In the genomic region with DNA sequence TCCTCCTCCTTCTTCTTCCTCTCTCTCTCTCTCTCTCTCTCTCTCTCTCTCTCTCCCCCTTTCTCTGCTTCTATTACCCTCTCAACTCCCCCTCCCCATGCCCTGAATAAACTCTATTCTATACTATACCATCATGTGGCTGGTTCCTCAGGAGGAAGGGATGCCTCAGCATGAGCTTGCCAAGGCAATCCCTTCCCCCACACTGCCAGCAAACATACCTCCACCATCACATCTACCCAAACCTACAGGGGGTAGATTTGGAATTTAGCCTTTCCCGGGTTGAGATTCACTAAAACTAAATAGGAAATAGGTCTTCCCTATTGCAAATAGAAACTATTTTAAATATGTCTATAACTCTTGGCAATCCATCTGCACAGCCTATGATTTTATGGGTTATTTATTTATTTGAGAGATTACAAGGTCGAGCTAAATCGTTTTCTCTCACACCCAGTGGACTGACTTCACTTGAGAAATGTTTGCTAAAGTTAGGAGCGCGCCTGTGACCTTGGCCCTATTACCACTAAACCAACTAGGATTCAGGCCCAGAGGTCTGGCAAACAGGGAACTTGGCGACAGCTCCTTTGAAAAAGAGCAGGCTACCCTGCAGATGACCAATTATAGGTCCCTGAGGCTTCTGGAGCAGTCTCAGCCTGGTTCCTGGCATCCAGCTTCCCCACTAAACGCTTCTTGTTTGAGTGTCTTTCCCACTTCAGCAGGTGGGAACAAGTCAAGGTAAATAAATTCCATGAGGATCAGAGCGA, we compare ENCODE assay signal across 8 mouse cellular contexts. TPM values are rescaled to one million over a fixed set of nuclear protein-coding genes. Genes with fewer than 3 reads are reported as not detected.
A peak's percentile ranks its signal among the peaks of the same experiment; 100 is the strongest.
DNase-seq lines count a peak whose midpoint lies in the region; ATAC-seq and TF ChIP-seq lines count a peak whose summit lies in the region.

No protein-coding gene starts in this region.

- no peaks in the 10 kb centered on the region for H3K4me1 ChIP-seq in hindbrain, embryonic 13.5 days (replicated peaks)
- H3K4me1 ChIP-seq in cerebellum, adult 2 months (ENCODE audit: control insufficient read depth, insufficient read depth, low read length): no peaks in the 10 kb centered on the region

- no peaks in the 10 kb centered on the region for H3K9me3 ChIP-seq in hindbrain, embryonic 13.5 days

- no peaks in the 10 kb centered on the region for H3K27me3 ChIP-seq in hindbrain, embryonic 13.5 days
- H3K27me3 ChIP-seq in cerebellum, adult 2 months (ENCODE audit: control insufficient read depth, insufficient read depth, low read length): no peaks in the 10 kb centered on the region

- 55% methylated on average over 8 of the region's 8 CpGs for WGBS in hindbrain, embryonic 13.5 days
- 59% methylated on average over 8 of the region's 8 CpGs for WGBS in cerebellum, adult 2 months

- no peak for TF ChIP-seq CTCF in cerebellum, adult 2 months (IDR thresholded peaks at IDR 0.05; ENCODE audit: borderline replicate concordance, insufficient read depth, low read depth, low read length)

- no peak overlapping the region for H3K4me3 ChIP-seq in hindbrain, embryonic 13.5 days
- no peak overlapping the region for H3K4me3 ChIP-seq in cerebellum, adult 2 months (replicated peaks; ENCODE audit: insufficient read depth, low read depth, low read length)

- TF ChIP-seq POLR2A in cerebellum, adult 2 months (IDR thresholded peaks at IDR 0.05; ENCODE audit: borderline replicate concordance, insufficient read depth, low read length): no peak

- no peaks in the 10 kb centered on the region for H3K36me3 ChIP-seq in hindbrain, embryonic 13.5 days

- no peak for ATAC-seq in hindbrain, embryonic 13.5 days (ENCODE audit: low FRiP score)

- no peak overlapping the region for H3K4me2 ChIP-seq in hindbrain, embryonic 13.5 days

- no peak overlapping the region for H3K27ac ChIP-seq in hindbrain, embryonic 13.5 days
- no peak overlapping the region for H3K27ac ChIP-seq in cerebellum, adult 2 months (ENCODE audit: insufficient read depth, low read length)

- H3K9ac ChIP-seq in hindbrain, embryonic 13.5 days: no peak overlapping the region

- DNase-seq in CD4-positive helper T cell, adult 2 months (ENCODE audit: low read depth, low spot score): peak; percentile 16
- DNase-seq in R1 (ENCODE audit: low read depth, low spot score): peak; percentile 73
- DNase-seq in heart, adult 18-20 months: peak; percentile 82 to 89
- DNase-seq in kidney, postnatal 36 days: peak; percentile 60 to 65
- DNase-seq in testis, postnatal 14 days (ENCODE audit: low spot score): no peak
- no peak for DNase-seq in left cerebral cortex, adult 9 months (ENCODE audit: low spot score in 2 of 2)
- DNase-seq in cerebellum, adult 2 months: no peak

RNA-seq across cellular contexts. Expression of a gene that starts 17.1 kb away (rescaled TPM):
- total RNA-seq in heart, adult 18-20 months (2021): 100 to 1,000 TPM; 100 to 110 TPM
- polyA plus RNA-seq in hindbrain, embryonic 13.5 days (2015; fragmentation: Nextera tagmentation; extraction: Ambion mirVana): 5.3 and 7.5 TPM in 2 replicates
- 41.1 and 44.7 TPM in 2 replicates for polyA plus RNA-seq in cerebellum, adult 2 months (2012; rRNA removed)

Comparison
In these comparisons a context has a peak if more than half of its experiments do, and no peak if none do; other contexts are left out.
1. DNase-seq: peak in CD4-positive helper T cell, adult 2 months (single experiment), R1 (single experiment), heart, adult 18-20 months (2 of 2) and kidney, postnatal 36 days (2 of 2); none in testis, postnatal 14 days (single experiment), left cerebral cortex, adult 9 months (0 of 2) and cerebellum, adult 2 months (0 of 2).